Mouse (Mus musculus): ENCODE measurements around the gene Vamp2. TPM values are rescaled to one million over a fixed set of nuclear protein-coding genes. Genes with fewer than 3 reads are reported as not detected.

Gene Vamp2
- polyA plus RNA-seq, 1 experiment from 2014 or later: 91.1 TPM

DNA sequence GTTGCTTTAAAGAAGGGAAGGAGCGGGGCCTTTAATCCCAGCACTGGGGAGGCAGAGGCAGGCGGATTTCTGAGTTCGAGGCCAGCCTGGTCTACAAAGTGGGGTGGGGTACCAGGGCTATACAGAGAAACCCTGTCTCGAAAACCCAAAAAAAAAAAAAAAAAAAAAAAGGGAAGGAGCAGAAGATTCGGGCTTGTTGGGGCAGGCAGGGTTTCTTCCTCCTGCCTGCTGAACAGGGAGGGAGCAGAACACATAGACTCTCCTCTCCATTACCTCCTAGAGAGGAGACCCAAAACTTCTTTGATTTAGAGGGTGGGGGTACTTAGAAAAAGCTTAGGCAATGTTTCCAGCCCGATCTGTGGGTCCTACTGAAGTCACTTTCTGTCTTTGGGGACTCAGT, 47.1 kb downstream of the Vamp2 start:
- Histone ChIP-seq H3K9me3 (replicated peaks; ENCODE audit: control insufficient read depth, low read length) (no peaks in the 10 kb centered on the region), H3K4me3 (ENCODE audit: low read length) (no peak overlapping the region), H3K27me3 (ENCODE audit: control insufficient read depth, insufficient read depth, low read length) (no peaks in the 10 kb centered on the region), H3K9ac (ENCODE audit: low read length) (no peak overlapping the region), H3K4me1 (ENCODE audit: control insufficient read depth, insufficient read depth, low read length) (peaks cover 4% of the 10 kb centered on the region; the same call in 1 of the 2 replicates), H3K4me2 (ENCODE audit: low read depth, low read length) (no peak overlapping the region), H3K27ac (ENCODE audit: low read length) (no peak overlapping the region), H3K36me3 (ENCODE audit: control insufficient read depth, insufficient read depth) (no peaks in the 10 kb centered on the region)
- no peak for ATAC-seq (replicated peaks; ENCODE audit: extremely low read depth, insufficient read depth, low FRiP score)
- 90% methylated on average over 6 of the region's 6 CpGs for WGBS

Other genes with a start within 250 kb of the Vamp2 start
- gene Ndel1, start 216.6 kb upstream of the Vamp2 start, polyA plus RNA-seq (2015; fragmentation: Nextera tagmentation; extraction: Ambion mirVana): 75.4 and 79.4 TPM in 2 replicates
- gene Rnf222, start 199.9 kb upstream of the Vamp2 start, polyA plus RNA-seq (2015; fragmentation: Nextera tagmentation; extraction: Ambion mirVana): 0.09 and 0.13 TPM in 2 replicates
- 505 and 551 TPM in 2 replicates for gene Rpl26, start 186.9 kb upstream of the Vamp2 start, polyA plus RNA-seq (2015; fragmentation: Nextera tagmentation; extraction: Ambion mirVana)
- not detected in 2 replicates for gene Odf4, start 161.4 kb upstream of the Vamp2 start, polyA plus RNA-seq (2015; fragmentation: Nextera tagmentation; extraction: Ambion mirVana)
- gene Arhgef15, start 131.0 kb upstream of the Vamp2 start, polyA plus RNA-seq (2015; fragmentation: Nextera tagmentation; extraction: Ambion mirVana): 13.1 and 15.4 TPM in 2 replicates
- 1.7 and 2.2 TPM in 2 replicates for gene Slc25a35, start 120.4 kb upstream of the Vamp2 start, polyA plus RNA-seq (2015; fragmentation: Nextera tagmentation; extraction: Ambion mirVana)
- gene Rangrf, start 113.3 kb upstream of the Vamp2 start, polyA plus RNA-seq (2015; fragmentation: Nextera tagmentation; extraction: Ambion mirVana): 79.2 and 84.3 TPM in 2 replicates
- 16.7 and 19.2 TPM in 2 replicates for gene Pfas, start 80.0 kb upstream of the Vamp2 start, polyA plus RNA-seq (2015; fragmentation: Nextera tagmentation; extraction: Ambion mirVana)
- 44.4 and 49.5 TPM in 2 replicates for gene Ctc1, start 72.6 kb upstream of the Vamp2 start, polyA plus RNA-seq (2015; fragmentation: Nextera tagmentation; extraction: Ambion mirVana)
- gene Aurkb, start 42.8 kb upstream of the Vamp2 start, polyA plus RNA-seq (2015; fragmentation: Nextera tagmentation; extraction: Ambion mirVana): 85.7 and 95.3 TPM in 2 replicates
- 11.2 and 12.0 TPM in 2 replicates for gene Borcs6, start 28.8 kb upstream of the Vamp2 start, polyA plus RNA-seq (2015; fragmentation: Nextera tagmentation; extraction: Ambion mirVana)
- 43.3 and 46.5 TPM in 2 replicates for gene Tmem107, start 17.7 kb upstream of the Vamp2 start, polyA plus RNA-seq (2015; fragmentation: Nextera tagmentation; extraction: Ambion mirVana)
- gene Per1, start 6.7 kb downstream of the Vamp2 start, polyA plus RNA-seq (2015; fragmentation: Nextera tagmentation; extraction: Ambion mirVana): 19.6 and 21.9 TPM in 2 replicates
- gene Hes7, start 31.9 kb downstream of the Vamp2 start, polyA plus RNA-seq (2015; fragmentation: Nextera tagmentation; extraction: Ambion mirVana): 0.50 TPM in 2 replicates
- 0.41 and 0.72 TPM in 2 replicates for gene 9130213A22Rik, start 34.1 kb downstream of the Vamp2 start, polyA plus RNA-seq (2015; fragmentation: Nextera tagmentation; extraction: Ambion mirVana)
- gene Aloxe3, start 37.4 kb downstream of the Vamp2 start, polyA plus RNA-seq (2015; fragmentation: Nextera tagmentation; extraction: Ambion mirVana): 0.08 and 0.26 TPM in 2 replicates
- gene Alox12b, start 68.5 kb downstream of the Vamp2 start, polyA plus RNA-seq (2015; fragmentation: Nextera tagmentation; extraction: Ambion mirVana): not detected in 2 replicates
- gene Alox8, start 109.4 kb downstream of the Vamp2 start, polyA plus RNA-seq (2015; fragmentation: Nextera tagmentation; extraction: Ambion mirVana): 1.7 TPM in 2 replicates
- 0.05 and 0.10 TPM in 2 replicates for gene Gucy2e, start 148.5 kb downstream of the Vamp2 start, polyA plus RNA-seq (2015; fragmentation: Nextera tagmentation; extraction: Ambion mirVana)
- 16.1 and 16.2 TPM in 2 replicates for gene Cntrob, start 235.3 kb downstream of the Vamp2 start, polyA plus RNA-seq (2015; fragmentation: Nextera tagmentation; extraction: Ambion mirVana)
- gene Trappc1, start 235.5 kb downstream of the Vamp2 start, polyA plus RNA-seq (2015; fragmentation: Nextera tagmentation; extraction: Ambion mirVana): 176 and 179 TPM in 2 replicates
- 0.79 and 1.2 TPM in 2 replicates for gene Kcnab3, start 237.8 kb downstream of the Vamp2 start, polyA plus RNA-seq (2015; fragmentation: Nextera tagmentation; extraction: Ambion mirVana)